Mouse (Mus musculus): ENCODE measurements around the gene Arx. TPM values are rescaled to one million over a fixed set of nuclear protein-coding genes. Genes with fewer than 3 reads are reported as not detected.
A peak's percentile ranks its signal among the peaks of the same experiment; 100 is the strongest.

The Arx gene
- not detected in 2 replicates for total RNA-seq (2017)

GRCm38 (mm10) chrX:93286291-93286893, at the start of gene Arx:
Gene Arx (plus strand): TSS chrX:93286445.
- peak; percentile 80 to 84 for ATAC-seq (replicated peaks in 1 of 2; ENCODE audit: insufficient read depth in 1 of 2, low FRiP score in 2 of 2, low TSS enrichment in 1 of 2, low read depth in 1 of 2, poor library complexity in 2 of 2, severe bottlenecking in 2 of 2)

- ATAC-seq (replicated peaks in 1 of 2; ENCODE audit: insufficient read depth in 1 of 2, low FRiP score in 2 of 2, low TSS enrichment in 1 of 2, low read depth in 1 of 2, poor library complexity in 2 of 2, severe bottlenecking in 2 of 2) = peak; percentile 66 to 73
Observed at GRCm38 (mm10) chrX:93251329-93251728, 34.9 kb upstream of the Arx start.

DNA sequence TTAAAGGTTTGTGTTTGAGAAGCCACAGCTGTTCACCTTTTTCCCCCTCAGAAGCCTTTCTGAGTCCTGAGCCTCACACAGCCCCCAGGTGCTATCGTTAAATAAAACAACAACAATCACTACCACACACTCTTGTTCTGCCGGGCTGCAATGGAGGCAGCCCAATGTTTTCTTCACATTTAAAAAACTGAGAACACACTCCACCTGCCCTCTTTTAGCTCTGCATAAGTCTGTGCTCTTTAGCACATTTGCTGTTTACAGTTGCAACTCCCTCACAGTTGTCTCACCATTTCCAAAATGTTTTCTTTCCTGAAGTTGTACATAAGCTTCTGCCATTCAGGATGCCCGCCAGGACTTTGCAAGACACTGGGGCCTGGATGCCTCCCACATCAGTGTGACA, 10.6 kb upstream of the Arx start:
- ATAC-seq (replicated peaks in 1 of 2; ENCODE audit: insufficient read depth in 1 of 2, low FRiP score in 2 of 2, low TSS enrichment in 1 of 2, low read depth in 1 of 2, poor library complexity in 2 of 2, severe bottlenecking in 2 of 2) = no peak

DNA sequence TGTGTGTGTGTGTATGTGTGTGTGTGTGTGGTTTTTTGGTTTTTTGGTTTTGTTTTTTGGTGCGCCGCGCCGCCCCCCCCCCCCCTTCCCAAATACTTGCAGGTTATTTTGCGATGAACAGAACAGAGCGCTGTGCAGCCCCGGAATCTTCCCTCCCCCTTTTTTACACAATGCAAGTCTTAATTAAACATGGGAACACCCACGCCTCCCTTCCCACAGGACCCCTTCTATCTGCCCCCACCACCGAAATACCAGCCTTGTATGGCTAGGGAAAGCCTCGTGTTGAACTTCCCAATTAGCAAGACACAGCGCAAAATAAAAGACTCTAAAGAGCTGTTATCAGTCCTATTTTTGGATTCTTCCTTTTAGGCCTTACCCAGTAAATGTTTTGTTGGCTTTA, 6.3 kb upstream of the Arx start:
- ATAC-seq (replicated peaks in 1 of 2; ENCODE audit: insufficient read depth in 1 of 2, low FRiP score in 2 of 2, low TSS enrichment in 1 of 2, low read depth in 1 of 2, poor library complexity in 2 of 2, severe bottlenecking in 2 of 2) = no peak

DNA sequence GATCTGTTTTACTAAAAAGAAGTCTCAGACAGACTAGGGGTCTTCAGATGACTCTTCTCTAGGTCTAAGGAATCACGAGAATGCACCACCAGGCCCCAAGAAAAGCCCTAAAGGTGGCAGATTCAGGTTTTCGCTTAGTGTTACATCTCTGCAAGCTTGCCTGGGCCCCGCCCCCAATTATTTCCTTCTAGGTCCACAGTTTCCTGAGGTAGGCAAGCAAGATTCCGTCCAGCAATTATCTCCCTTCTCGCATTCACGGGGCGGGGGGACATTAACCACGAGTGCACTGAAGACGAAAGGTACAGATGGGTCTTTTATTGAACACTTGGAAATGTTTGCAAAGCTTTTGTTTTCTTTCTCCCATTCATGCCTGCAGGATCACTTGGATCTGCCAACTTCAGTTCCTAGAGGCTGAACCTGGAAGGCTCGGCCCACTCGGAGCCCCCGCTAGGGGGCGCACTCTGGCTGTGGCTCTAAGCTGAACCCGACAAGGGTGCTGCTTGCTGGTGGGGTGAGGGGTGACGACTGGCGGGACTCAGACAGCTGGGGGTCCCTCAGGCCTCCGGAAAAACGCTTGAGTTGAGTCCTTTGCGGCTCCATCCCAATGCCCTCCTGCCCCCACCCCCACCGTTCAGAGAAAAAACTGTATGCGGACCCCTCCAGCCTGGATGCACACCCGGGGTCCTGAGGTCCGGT, 5.1 kb upstream of the Arx start:
- 0 out of 4 replicates have a peak, but pooled peaks of 1 of the 2 experiments have one; percentile 24 for ATAC-seq (replicated peaks in 1 of 2; ENCODE audit: insufficient read depth in 1 of 2, low FRiP score in 2 of 2, low TSS enrichment in 1 of 2, low read depth in 1 of 2, poor library complexity in 2 of 2, severe bottlenecking in 2 of 2)

DNA sequence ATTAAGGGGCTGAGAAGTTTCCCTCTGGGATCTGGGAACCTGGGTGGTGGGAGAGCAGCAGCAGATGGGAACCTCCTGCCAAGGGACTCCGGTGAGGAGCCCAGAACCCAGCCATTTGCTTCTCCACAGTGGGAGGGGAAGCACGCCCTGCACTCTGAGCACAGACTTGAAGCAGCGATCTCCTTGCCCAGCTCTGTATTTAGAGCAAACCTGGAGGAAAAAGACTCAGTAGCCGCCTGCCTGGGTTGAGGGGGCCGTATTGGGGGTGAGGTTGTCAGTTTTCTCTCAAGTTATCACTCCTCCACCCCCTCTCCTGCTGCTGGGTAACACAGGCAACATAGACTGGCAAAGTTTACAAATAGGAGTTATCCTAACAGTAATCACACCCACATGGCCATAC, 4.5 kb upstream of the Arx start:
- ATAC-seq (replicated peaks in 1 of 2; ENCODE audit: insufficient read depth in 1 of 2, low FRiP score in 2 of 2, low TSS enrichment in 1 of 2, low read depth in 1 of 2, poor library complexity in 2 of 2, severe bottlenecking in 2 of 2) = peak; percentile 33 to 51; a peak in 2 of 4 replicates

GRCm38 (mm10) chrX:93285091-93285490, 1.2 kb upstream of the Arx start:
- no peak for ATAC-seq (replicated peaks in 1 of 2; ENCODE audit: insufficient read depth in 1 of 2, low FRiP score in 2 of 2, low TSS enrichment in 1 of 2, low read depth in 1 of 2, poor library complexity in 2 of 2, severe bottlenecking in 2 of 2)

- ATAC-seq (replicated peaks in 1 of 2; ENCODE audit: insufficient read depth in 1 of 2, low FRiP score in 2 of 2, low TSS enrichment in 1 of 2, low read depth in 1 of 2, poor library complexity in 2 of 2, severe bottlenecking in 2 of 2) = no peak
Observed at GRCm38 (mm10) chrX:93288339-93288738, 2.1 kb downstream of the Arx start.

DNA sequence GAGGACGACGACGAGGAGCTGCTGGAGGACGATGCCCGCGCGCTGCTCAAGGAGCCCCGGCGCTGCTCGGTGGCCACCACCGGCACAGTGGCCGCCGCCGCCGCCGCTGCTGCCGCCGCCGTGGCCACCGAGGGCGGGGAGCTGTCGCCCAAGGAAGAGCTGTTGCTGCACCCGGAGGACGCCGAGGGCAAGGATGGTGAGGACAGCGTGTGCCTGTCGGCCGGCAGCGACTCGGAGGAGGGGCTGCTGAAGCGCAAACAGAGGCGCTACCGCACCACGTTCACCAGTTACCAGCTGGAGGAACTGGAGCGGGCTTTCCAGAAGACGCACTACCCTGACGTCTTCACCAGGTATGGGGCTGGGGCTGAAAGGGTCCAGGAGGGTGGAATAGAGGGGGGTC, 2.8 kb downstream of the Arx start:
- no peak for ATAC-seq (replicated peaks in 1 of 2; ENCODE audit: insufficient read depth in 1 of 2, low FRiP score in 2 of 2, low TSS enrichment in 1 of 2, low read depth in 1 of 2, poor library complexity in 2 of 2, severe bottlenecking in 2 of 2)

- ATAC-seq (replicated peaks in 1 of 2; ENCODE audit: insufficient read depth in 1 of 2, low FRiP score in 2 of 2, low TSS enrichment in 1 of 2, low read depth in 1 of 2, poor library complexity in 2 of 2, severe bottlenecking in 2 of 2) = no peak
Observed at GRCm38 (mm10) chrX:93289851-93290380, 3.7 kb downstream of the Arx start.

DNA sequence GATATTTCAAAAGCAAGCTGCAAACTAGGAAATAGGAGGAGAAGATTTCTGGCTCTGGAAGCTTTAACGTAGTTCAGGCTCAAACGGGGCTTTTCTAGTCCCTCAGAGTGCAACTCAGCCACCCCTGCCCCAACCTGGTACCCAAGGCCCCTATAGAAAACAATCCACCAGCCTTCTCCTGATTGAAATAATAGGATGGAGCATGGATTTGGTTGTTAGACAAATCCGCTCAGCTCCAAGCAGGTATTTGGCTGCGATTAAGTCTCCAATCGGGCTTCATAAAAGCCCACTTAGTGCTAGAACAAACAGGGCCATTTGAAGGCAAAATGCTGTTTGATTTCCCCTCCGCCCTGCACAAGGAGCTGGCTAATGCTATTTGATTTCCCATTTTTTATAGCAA, 5.8 kb downstream of the Arx start:
- ATAC-seq (replicated peaks in 1 of 2; ENCODE audit: insufficient read depth in 1 of 2, low FRiP score in 2 of 2, low TSS enrichment in 1 of 2, low read depth in 1 of 2, poor library complexity in 2 of 2, severe bottlenecking in 2 of 2) = no peak

GRCm38 (mm10) chrX:93294736-93295490, 8.7 kb downstream of the Arx start:
- no peak for ATAC-seq (replicated peaks in 1 of 2; ENCODE audit: insufficient read depth in 1 of 2, low FRiP score in 2 of 2, low TSS enrichment in 1 of 2, low read depth in 1 of 2, poor library complexity in 2 of 2, severe bottlenecking in 2 of 2)

DNA sequence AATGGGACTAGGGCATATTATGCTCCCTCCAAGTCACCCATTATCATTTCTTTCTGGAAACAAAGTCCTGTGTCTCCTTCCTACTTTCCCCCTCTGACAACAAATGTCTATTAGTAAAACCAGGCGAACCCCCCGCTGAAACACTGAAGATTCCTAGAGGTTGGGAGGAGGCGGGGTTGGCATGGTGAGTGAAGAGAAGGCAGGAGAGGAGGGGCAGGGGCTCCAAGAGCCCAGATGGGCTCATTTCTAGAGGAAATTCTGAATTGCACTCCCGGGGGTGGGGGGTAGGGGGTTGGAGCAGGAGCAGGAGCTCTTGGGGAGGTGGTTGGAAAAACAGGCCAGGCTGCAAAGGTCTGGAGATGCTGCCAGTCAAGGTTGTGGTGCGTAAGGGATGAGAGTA, 9.6 kb downstream of the Arx start:
- no peak for ATAC-seq (replicated peaks in 1 of 2; ENCODE audit: insufficient read depth in 1 of 2, low FRiP score in 2 of 2, low TSS enrichment in 1 of 2, low read depth in 1 of 2, poor library complexity in 2 of 2, severe bottlenecking in 2 of 2)

DNA sequence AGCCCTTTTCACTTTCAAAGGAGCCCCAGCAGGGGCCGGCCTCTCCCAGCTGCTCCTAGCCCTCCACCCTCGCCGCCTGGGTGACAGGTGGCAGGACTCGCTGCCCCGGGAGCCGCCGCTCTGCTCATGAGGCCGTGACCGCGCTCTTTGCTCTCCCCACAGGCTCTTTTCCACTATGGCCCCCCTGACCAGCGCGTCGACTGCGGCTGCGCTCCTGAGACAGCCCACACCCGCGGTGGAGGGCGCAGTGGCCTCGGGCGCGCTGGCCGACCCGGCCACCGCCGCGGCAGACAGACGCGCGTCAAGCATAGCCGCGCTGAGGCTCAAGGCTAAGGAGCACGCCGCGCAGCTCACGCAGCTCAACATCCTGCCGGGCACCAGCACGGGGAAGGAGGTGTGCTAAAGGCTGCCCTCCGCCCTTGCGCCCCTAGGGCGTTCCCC, 10.8 kb downstream of the Arx start:
- ATAC-seq (replicated peaks in 1 of 2; ENCODE audit: insufficient read depth in 1 of 2, low FRiP score in 2 of 2, low TSS enrichment in 1 of 2, low read depth in 1 of 2, poor library complexity in 2 of 2, severe bottlenecking in 2 of 2) = peak; percentile 13 to 19; a peak in 2 of 4 replicates

- ATAC-seq (replicated peaks in 1 of 2; ENCODE audit: insufficient read depth in 1 of 2, low FRiP score in 2 of 2, low TSS enrichment in 1 of 2, low read depth in 1 of 2, poor library complexity in 2 of 2, severe bottlenecking in 2 of 2) = no peak
Observed at GRCm38 (mm10) chrX:93299046-93299626, 12.9 kb downstream of the Arx start.

GRCm38 (mm10) chrX:93299771-93300170, 13.5 kb downstream of the Arx start:
- no peak for ATAC-seq (replicated peaks in 1 of 2; ENCODE audit: insufficient read depth in 1 of 2, low FRiP score in 2 of 2, low TSS enrichment in 1 of 2, low read depth in 1 of 2, poor library complexity in 2 of 2, severe bottlenecking in 2 of 2)

DNA sequence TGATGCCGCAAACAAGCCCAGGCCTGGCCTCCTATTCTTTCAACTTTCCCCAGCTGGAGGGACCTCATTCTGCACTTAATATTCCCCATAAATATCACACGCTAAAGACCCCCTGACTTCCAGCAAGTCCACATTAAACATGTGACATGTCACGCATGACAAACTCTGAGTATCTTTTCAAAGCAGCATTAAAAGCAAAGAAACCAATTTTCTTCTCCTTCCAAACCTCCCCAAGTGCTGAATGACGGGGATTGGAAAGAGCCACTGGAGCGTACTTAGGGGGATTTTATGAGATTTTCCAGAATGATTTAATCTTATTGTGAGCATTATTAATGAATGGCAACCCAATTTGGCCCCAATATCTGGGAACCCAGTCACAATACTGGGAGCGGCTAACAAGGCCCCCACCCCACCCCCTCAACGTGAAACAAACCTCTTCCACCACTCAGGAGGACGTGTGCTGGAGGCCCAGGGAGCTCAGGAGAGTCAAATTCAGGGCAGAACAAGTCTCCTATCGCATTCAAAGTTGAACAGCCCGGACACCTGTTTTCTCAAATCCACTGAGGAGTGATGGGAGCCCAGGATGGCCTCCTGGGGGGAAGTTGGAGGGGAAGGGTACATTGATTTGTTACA, 14.1 kb downstream of the Arx start:
- no peak for ATAC-seq (replicated peaks in 1 of 2; ENCODE audit: insufficient read depth in 1 of 2, low FRiP score in 2 of 2, low TSS enrichment in 1 of 2, low read depth in 1 of 2, poor library complexity in 2 of 2, severe bottlenecking in 2 of 2)
